Mouse (Mus musculus) E14TG2a.4 (cell line): Measurements from ENCODE around the gene Cerkl.

ENCODE experiments used
- CTCF ChIP-seq: conservative IDR thresholded peaks from 2 replicates; pipeline ENCODE4 v1.5.1; 2014; ENCODE audit warnings: low read length
- NANOG ChIP-seq: IDR thresholded peaks from 2 replicates; pipeline ENCODE4 v1.6.1; 2014; ENCODE audit warnings: borderline replicate concordance, low read length, mixed read lengths
- POU5F1 ChIP-seq: IDR thresholded peaks from 2 replicates; pipeline ENCODE4 v1.6.1; 2014; ENCODE audit warnings: low read length, borderline replicate concordance

GRCm38 (mm10) chr2:79328079-79328478, 128.5 kb downstream of the Cerkl start:
- TF ChIP-seq CTCF (no peak), POU5F1 (no peak), NANOG (no peak)
